ENCODE assay signal across 17 mouse cellular contexts in the genomic region with DNA sequence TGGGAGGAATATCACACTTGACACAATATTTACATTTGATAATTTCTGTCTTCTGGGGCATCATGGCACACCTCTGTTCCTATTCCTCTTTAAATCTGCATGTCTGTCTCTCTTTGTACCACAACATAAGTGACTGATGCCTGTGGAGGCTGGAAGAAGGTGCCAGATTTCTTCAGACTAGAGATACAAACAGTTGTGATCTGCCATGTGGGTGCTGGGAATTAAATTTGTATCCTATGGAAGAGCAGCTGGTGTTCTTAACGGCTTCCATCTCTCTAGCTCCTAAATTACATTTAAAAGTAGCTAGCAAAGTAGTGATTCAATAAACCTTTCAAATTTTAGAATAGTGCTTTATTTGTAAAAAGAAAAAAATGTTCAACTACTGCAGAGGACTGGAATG.
A peak's percentile ranks its signal among the peaks of the same experiment; 100 is the strongest.
DNase-seq lines count a peak whose midpoint lies in the region.
"Had no signal": no experiment of that assay in that cellular context is flagged by ENCODE, and none has a peak within 500 bp of the region (broad histone marks: within the 10 kb centered on the region; RNA-seq: fewer than 3 reads in every experiment).

No protein-coding gene starts in this region.

- DNase-seq in layer of hippocampus, adult 11-12 months (ENCODE audit: low spot score) = peak; percentile 7
- no peak for DNase-seq in layer of hippocampus, postnatal 25 days (ENCODE audit: extremely low spot score in 1 of 2, low spot score in 1 of 2)
- peak; percentile 69 for DNase-seq in brain, adult 2 months (ENCODE audit: low read depth, low spot score)
- peak; percentile 9 to 13 for DNase-seq in layer of hippocampus, adult 8-10 months (ENCODE audit: low spot score in 2 of 2)
- DNase-seq in right cerebral cortex, postnatal 10 days (ENCODE audit: low spot score in 2 of 2) = peak; percentile 31 to 54
- no peak for DNase-seq in embryo, embryonic 11 days
- no peak for DNase-seq in cerebellum, adult 11-12 months
- DNase-seq: adrenal gland, adult 2 months; B cell, adult 2 months; cerebellum, adult 2 months; cerebellum, postnatal 25 days; heart, postnatal 36 days; kidney, adult 8-10 months; kidney, postnatal 14 days; lung, postnatal 4 days; thymus, adult 18-20 months; thymus, postnatal 36 days had no signal

Comparison
In these comparisons a context has a peak if more than half of its experiments do, and no peak if none do; other contexts are left out.
1. DNase-seq: peak in layer of hippocampus, adult 11-12 months (single experiment), brain, adult 2 months (single experiment), layer of hippocampus, adult 8-10 months (2 of 2) and right cerebral cortex, postnatal 10 days (2 of 2); none in layer of hippocampus, postnatal 25 days (0 of 2), embryo, embryonic 11 days (single experiment) and cerebellum, adult 11-12 months (single experiment).